Mouse (Mus musculus): ENCODE measurements around the gene Tnfaip8l3. TPM values are rescaled to one million over a fixed set of nuclear protein-coding genes. Genes with fewer than 3 reads are reported as not detected.

Tnfaip8l3 gene
- polyA plus RNA-seq, 1 experiment = not detected

- TF ChIP-seq MAX (IDR thresholded peaks at IDR 0.05; ENCODE audit: low read depth) (no peak), POLR2AphosphoS2 (IDR thresholded peaks at IDR 0.05; ENCODE audit: insufficient read length, low read depth) (no peak), CEBPB (IDR thresholded peaks at IDR 0.05; ENCODE audit: insufficient read depth, poor library complexity, severe bottlenecking) (no peak), USF1 (IDR thresholded peaks at IDR 0.05; ENCODE audit: low read depth) (no peak), TCF3 (IDR thresholded peaks at IDR 0.05; ENCODE audit: insufficient read length, low read depth) (no peak), E2F4 (IDR thresholded peaks at IDR 0.05; ENCODE audit: insufficient read depth) (no peak)
- Histone ChIP-seq H3K79me2 (ENCODE audit: control insufficient read depth, insufficient read depth) (no peaks in the 10 kb centered on the region), H3K4me2 (ENCODE audit: low read depth) (no peak overlapping the region), H3ac (ENCODE audit: control insufficient read depth, insufficient read length) (no peak overlapping the region), H3K36me3 (ENCODE audit: control insufficient read depth, insufficient read depth) (no peaks in the 10 kb centered on the region), H3K4me3 (no peak overlapping the region), H3K27me3 (ENCODE audit: control insufficient read depth, insufficient read depth, insufficient read length) (no peaks in the 10 kb centered on the region)
Measured at GRCm38 (mm10) chr9:54084245-54084644, 16.1 kb upstream of the Tnfaip8l3 start.

DNA sequence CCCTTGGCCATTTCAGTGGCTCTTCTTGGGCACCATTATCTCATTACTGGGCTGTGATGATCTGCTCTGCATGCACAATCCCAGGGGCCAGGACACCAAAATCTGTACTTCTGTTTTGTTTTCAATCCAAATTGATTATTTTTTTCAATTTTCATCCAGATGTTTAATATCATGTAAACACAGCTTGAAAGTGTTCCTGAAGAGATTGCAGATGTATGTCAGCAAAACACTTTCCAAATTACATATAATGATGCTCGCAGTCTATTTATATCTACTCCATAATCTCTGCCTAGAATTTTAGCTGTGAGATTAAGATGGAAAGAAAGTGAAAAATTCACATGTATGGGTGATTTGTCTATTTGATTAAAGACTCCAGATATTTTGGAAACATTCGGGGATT, 9.6 kb upstream of the Tnfaip8l3 start:
- no peak for TF ChIP-seq SRF (IDR thresholded peaks at IDR 0.05; ENCODE audit: control insufficient read depth, insufficient read length, low read depth)
- no peak for TF ChIP-seq CEBPB (IDR thresholded peaks at IDR 0.05; ENCODE audit: insufficient read depth, poor library complexity, severe bottlenecking)
- TF ChIP-seq USF1 (IDR thresholded peaks at IDR 0.05; ENCODE audit: low read depth) = no peak
- no peak for TF ChIP-seq POLR2A (IDR thresholded peaks at IDR 0.05; ENCODE audit: insufficient read length, low read depth)
- TF ChIP-seq MAX (IDR thresholded peaks at IDR 0.05; ENCODE audit: low read depth) = no peak
- no peak for TF ChIP-seq TCF3 (IDR thresholded peaks at IDR 0.05; ENCODE audit: insufficient read length, low read depth)
- no peak for TF ChIP-seq MYOG (IDR thresholded peaks at IDR 0.05; ENCODE audit: control insufficient read depth in 1 of 3, insufficient read depth in 1 of 3, insufficient read length in 2 of 3, low read depth in 2 of 3)
- no peak for TF ChIP-seq REST (IDR thresholded peaks at IDR 0.05; ENCODE audit: insufficient read depth, insufficient read length)
- TF ChIP-seq TCF12 (IDR thresholded peaks at IDR 0.05; ENCODE audit: insufficient read depth, poor library complexity, severe bottlenecking) = no peak
- TF ChIP-seq MYOD1 (IDR thresholded peaks at IDR 0.05; ENCODE audit: control insufficient read depth in 1 of 3, insufficient read length in 2 of 3, low read depth in 2 of 3) = no peak
- TF ChIP-seq POLR2AphosphoS2 (IDR thresholded peaks at IDR 0.05; ENCODE audit: insufficient read length, low read depth) = no peak
- TF ChIP-seq E2F4 (IDR thresholded peaks at IDR 0.05; ENCODE audit: insufficient read depth) = no peak
- Histone ChIP-seq H3K79me2 (ENCODE audit: control insufficient read depth, insufficient read depth) (no peaks in the 10 kb centered on the region), H3K36me3 (ENCODE audit: control insufficient read depth, insufficient read depth) (no peaks in the 10 kb centered on the region), H3K27me3 (ENCODE audit: control insufficient read depth, insufficient read depth, insufficient read length) (no peaks in the 10 kb centered on the region), H3K4me2 (ENCODE audit: low read depth) (no peak overlapping the region), H3ac (ENCODE audit: control insufficient read depth, insufficient read length) (no peak overlapping the region), H3K4me3 (no peak overlapping the region)

DNA sequence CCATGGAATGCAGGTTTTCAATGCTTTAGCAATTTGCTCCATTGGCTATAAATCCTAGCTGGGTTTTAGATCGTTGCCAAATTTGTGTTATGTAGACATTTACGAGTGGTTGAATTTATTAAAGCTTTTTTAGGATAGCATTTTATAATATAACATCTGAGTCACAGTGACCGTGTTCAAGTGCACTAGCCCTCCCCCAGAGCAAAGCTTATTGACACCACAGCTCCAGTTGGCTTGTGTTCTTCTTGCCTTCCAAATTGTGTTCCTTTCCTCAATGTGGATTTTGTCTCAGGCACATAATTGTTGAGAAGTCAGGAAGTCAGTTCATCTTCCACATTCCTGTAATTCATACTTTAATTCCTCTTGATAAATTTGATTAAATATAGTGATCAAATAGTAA, 6.7 kb upstream of the Tnfaip8l3 start:
- no peaks in the 10 kb centered on the region for H3K36me3 ChIP-seq (ENCODE audit: control insufficient read depth, insufficient read depth)
- TF ChIP-seq TCF12 (IDR thresholded peaks at IDR 0.05; ENCODE audit: insufficient read depth, poor library complexity, severe bottlenecking) (no peak), SRF (IDR thresholded peaks at IDR 0.05; ENCODE audit: control insufficient read depth, insufficient read length, low read depth) (no peak), REST (IDR thresholded peaks at IDR 0.05; ENCODE audit: insufficient read depth, insufficient read length) (no peak), E2F4 (IDR thresholded peaks at IDR 0.05; ENCODE audit: insufficient read depth) (no peak), POLR2AphosphoS2 (IDR thresholded peaks at IDR 0.05; ENCODE audit: insufficient read length, low read depth) (no peak), MAX (IDR thresholded peaks at IDR 0.05; ENCODE audit: low read depth) (no peak), USF1 (IDR thresholded peaks at IDR 0.05; ENCODE audit: low read depth) (no peak), TCF3 (IDR thresholded peaks at IDR 0.05; ENCODE audit: insufficient read length, low read depth) (no peak), MYOG (IDR thresholded peaks at IDR 0.05; ENCODE audit: control insufficient read depth in 1 of 3, insufficient read depth in 1 of 3, insufficient read length in 2 of 3, low read depth in 2 of 3) (no peak), POLR2A (IDR thresholded peaks at IDR 0.05; ENCODE audit: insufficient read length, low read depth) (no peak), MYOD1 (IDR thresholded peaks at IDR 0.05; ENCODE audit: control insufficient read depth in 1 of 3, insufficient read length in 2 of 3, low read depth in 2 of 3) (no peak)
- no peaks in the 10 kb centered on the region for H3K79me2 ChIP-seq (ENCODE audit: control insufficient read depth, insufficient read depth)
- no peaks in the 10 kb centered on the region for H3K27me3 ChIP-seq (ENCODE audit: control insufficient read depth, insufficient read depth, insufficient read length)
- no peak overlapping the region for H3ac ChIP-seq (ENCODE audit: control insufficient read depth, insufficient read length)
- no peak overlapping the region for H3K4me3 ChIP-seq
- no peak overlapping the region for H3K4me2 ChIP-seq (ENCODE audit: low read depth)

- Histone ChIP-seq H3K36me3 (ENCODE audit: control insufficient read depth, insufficient read depth) (no peaks in the 10 kb centered on the region), H3K27me3 (ENCODE audit: control insufficient read depth, insufficient read depth, insufficient read length) (no peaks in the 10 kb centered on the region), H3K4me2 (ENCODE audit: low read depth) (no peak overlapping the region), H3ac (ENCODE audit: control insufficient read depth, insufficient read length) (no peak overlapping the region), H3K4me3 (no peak overlapping the region), H3K79me2 (ENCODE audit: control insufficient read depth, insufficient read depth) (no peaks in the 10 kb centered on the region)
- TF ChIP-seq TCF3 (IDR thresholded peaks at IDR 0.05; ENCODE audit: insufficient read length, low read depth) (no peak), MYOG (IDR thresholded peaks at IDR 0.05; ENCODE audit: control insufficient read depth in 1 of 3, insufficient read depth in 1 of 3, insufficient read length in 2 of 3, low read depth in 2 of 3) (no peak), MAX (IDR thresholded peaks at IDR 0.05; ENCODE audit: low read depth) (no peak), MYOD1 (IDR thresholded peaks at IDR 0.05; ENCODE audit: control insufficient read depth in 1 of 3, insufficient read length in 2 of 3, low read depth in 2 of 3) (no peak), TCF12 (IDR thresholded peaks at IDR 0.05; ENCODE audit: insufficient read depth, poor library complexity, severe bottlenecking) (no peak), SRF (IDR thresholded peaks at IDR 0.05; ENCODE audit: control insufficient read depth, insufficient read length, low read depth) (no peak), POLR2AphosphoS2 (IDR thresholded peaks at IDR 0.05; ENCODE audit: insufficient read length, low read depth) (no peak), USF1 (IDR thresholded peaks at IDR 0.05; ENCODE audit: low read depth) (no peak), E2F4 (IDR thresholded peaks at IDR 0.05; ENCODE audit: insufficient read depth) (no peak), REST (IDR thresholded peaks at IDR 0.05; ENCODE audit: insufficient read depth, insufficient read length) (no peak), CEBPB (IDR thresholded peaks at IDR 0.05; ENCODE audit: insufficient read depth, poor library complexity, severe bottlenecking) (no peak), POLR2A (IDR thresholded peaks at IDR 0.05; ENCODE audit: insufficient read length, low read depth) (no peak)
Measured at GRCm38 (mm10) chr9:54073688-54074087, 5.5 kb upstream of the Tnfaip8l3 start.

All from myocyte (in vitro differentiated cells).